In the genomic region with DNA sequence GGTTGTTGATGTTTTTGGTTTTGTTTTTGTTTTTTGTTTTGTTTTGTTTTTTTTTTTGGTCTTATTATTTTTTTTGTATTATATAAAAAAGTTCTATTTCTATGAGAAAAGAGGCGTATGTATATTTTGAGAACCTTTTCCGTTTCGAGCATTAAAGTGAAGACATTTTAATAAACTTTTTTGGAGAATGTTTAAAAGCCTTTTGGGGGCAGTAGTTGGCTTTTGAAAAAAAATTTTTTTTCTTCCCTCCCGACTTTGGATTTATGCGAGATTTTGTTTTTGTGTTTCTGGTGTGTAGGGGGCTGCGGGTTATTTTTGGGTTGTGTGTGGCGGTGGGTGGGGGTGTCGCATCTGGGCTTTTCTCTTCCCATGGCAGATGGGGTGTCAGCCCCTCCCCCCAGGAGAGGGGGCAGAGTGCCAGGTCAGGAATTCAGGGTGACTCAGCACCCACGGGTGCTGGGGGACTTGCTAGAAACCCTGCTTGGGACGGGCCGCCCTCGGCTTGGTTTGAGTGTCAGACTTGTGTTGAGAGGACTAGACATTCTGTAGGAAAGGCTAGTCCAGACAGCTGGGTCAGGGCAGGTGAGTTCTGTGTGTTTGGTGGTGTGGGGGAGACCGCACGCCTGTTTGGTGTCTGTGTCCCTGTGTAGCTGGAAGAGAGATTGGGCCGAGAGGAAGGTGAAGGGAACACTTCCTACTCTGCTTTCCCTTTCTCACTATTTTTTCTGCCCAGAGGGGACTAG, we compare ENCODE assay signal across 8 mouse cellular contexts. TPM values are rescaled to one million over a fixed set of nuclear protein-coding genes. Genes with fewer than 3 reads are reported as not detected.
DNase-seq lines count a peak whose midpoint lies in the region; ATAC-seq lines count a peak whose summit lies in the region.

No protein-coding gene starts in this region.

- H3K4me1 ChIP-seq in forebrain, embryonic 14.5 days (ENCODE audit: control insufficient read depth, insufficient read depth, low read length) = peaks cover 8% of the 10 kb centered on the region
- peaks cover 21% of the 10 kb centered on the region for H3K4me1 ChIP-seq in hindbrain, embryonic 13.5 days (replicated peaks)
- H3K4me1 ChIP-seq in limb, embryonic 12.5 days (replicated peaks) = peaks cover 11% of the 10 kb centered on the region; the same call in 1 of the 2 replicates
- H3K4me1 ChIP-seq in midbrain, embryonic 16.5 days (ENCODE audit: control insufficient read depth, insufficient read depth, low read length) = peaks cover 11% of the 10 kb centered on the region

- peak; percentile 26 to 41 for DNase-seq in cerebellum, adult 18-20 months
- DNase-seq in NIH3T3 (ENCODE audit: low read depth) = peak; percentile 87
- DNase-seq in forebrain, embryonic 14.5 days (ENCODE audit: low spot score) = no peak
- DNase-seq in T-cell, adult 2 months (ENCODE audit: low spot score) = no peak

- peak overlapping the region; percentile 93 for H3K4me2 ChIP-seq in forebrain, embryonic 14.5 days (ENCODE audit: low read length)
- H3K4me2 ChIP-seq in hindbrain, embryonic 13.5 days = peak overlapping the region; percentile 84
- H3K4me2 ChIP-seq in limb, embryonic 12.5 days = peak overlapping the region; percentile 90
- peak overlapping the region; percentile 87 for H3K4me2 ChIP-seq in midbrain, embryonic 16.5 days (ENCODE audit: low read length)

- H3K27ac ChIP-seq in forebrain, embryonic 14.5 days (ENCODE audit: low read depth, low read length) = no peak overlapping the region
- no peak overlapping the region for H3K27ac ChIP-seq in hindbrain, embryonic 13.5 days
- H3K27ac ChIP-seq in limb, embryonic 12.5 days = no peak overlapping the region
- no peak overlapping the region for H3K27ac ChIP-seq in midbrain, embryonic 16.5 days (ENCODE audit: low read length)

- ATAC-seq in cerebellum, adult (ENCODE audit: insufficient number of reproducible peaks, low FRiP score, low TSS enrichment) = no peak
- ATAC-seq in forebrain, embryonic 14.5 days = no peak
- ATAC-seq in hindbrain, embryonic 13.5 days (ENCODE audit: low FRiP score) = no peak
- no peak for ATAC-seq in limb, embryonic 12.5 days (ENCODE audit: insufficient number of reproducible peaks, insufficient read depth, low FRiP score, low TSS enrichment, low read depth)
- ATAC-seq in midbrain, embryonic 16.5 days = no peak

- WGBS in forebrain, embryonic 14.5 days = 68% methylated on average over 15 of the region's 15 CpGs
- WGBS in hindbrain, embryonic 13.5 days = 61% methylated on average over 15 of the region's 15 CpGs
- WGBS in limb, embryonic 12.5 days = 59% methylated on average over 15 of the region's 15 CpGs
- WGBS in midbrain, embryonic 16.5 days = 62% methylated on average over 15 of the region's 15 CpGs

- H3K9ac ChIP-seq in forebrain, embryonic 14.5 days (ENCODE audit: low read length) = no peak overlapping the region
- no peak overlapping the region; the same call in 1 of the 2 replicates for H3K9ac ChIP-seq in hindbrain, embryonic 13.5 days
- H3K9ac ChIP-seq in limb, embryonic 12.5 days (replicated peaks) = peak overlapping the region; percentile 67; the same call in 1 of the 2 replicates
- no peak overlapping the region for H3K9ac ChIP-seq in midbrain, embryonic 16.5 days (ENCODE audit: low read depth, low read length)

- H3K27me3 ChIP-seq in forebrain, embryonic 14.5 days (replicated peaks; ENCODE audit: control insufficient read depth, insufficient read depth, low read length) = peaks cover 29% of the 10 kb centered on the region
- peaks cover 80% of the 10 kb centered on the region for H3K27me3 ChIP-seq in hindbrain, embryonic 13.5 days
- peaks cover 73% of the 10 kb centered on the region for H3K27me3 ChIP-seq in limb, embryonic 12.5 days
- H3K27me3 ChIP-seq in midbrain, embryonic 16.5 days (ENCODE audit: control insufficient read depth, insufficient read depth, low read depth, low read length) = peaks cover 44% of the 10 kb centered on the region

- peak overlapping the region; percentile 60; the same call in 1 of the 2 replicates for H3K4me3 ChIP-seq in forebrain, embryonic 14.5 days (ENCODE audit: low read depth, low read length)
- H3K4me3 ChIP-seq in hindbrain, embryonic 13.5 days = peak overlapping the region; percentile 62
- peak overlapping the region; percentile 69 for H3K4me3 ChIP-seq in limb, embryonic 12.5 days (replicated peaks)
- peak overlapping the region; percentile 64 for H3K4me3 ChIP-seq in midbrain, embryonic 16.5 days (ENCODE audit: low read depth, low read length)

- no peaks in the 10 kb centered on the region for H3K9me3 ChIP-seq in forebrain, embryonic 14.5 days (replicated peaks; ENCODE audit: control insufficient read depth, low read length)
- 0 out of 2 replicates have a peak, but pooled peaks cover 6% of the 10 kb centered on the region for H3K9me3 ChIP-seq in hindbrain, embryonic 13.5 days
- peaks cover 3% of the 10 kb centered on the region; the same call in 1 of the 2 replicates for H3K9me3 ChIP-seq in limb, embryonic 12.5 days
- no peaks in the 10 kb centered on the region for H3K9me3 ChIP-seq in midbrain, embryonic 16.5 days (replicated peaks; ENCODE audit: control insufficient read depth, low read length, poor library complexity, severe bottlenecking)

- H3K36me3 ChIP-seq in forebrain, embryonic 14.5 days (ENCODE audit: control insufficient read depth, insufficient read depth, low read length) = no peaks in the 10 kb centered on the region
- no peaks in the 10 kb centered on the region for H3K36me3 ChIP-seq in hindbrain, embryonic 13.5 days
- no peaks in the 10 kb centered on the region for H3K36me3 ChIP-seq in limb, embryonic 12.5 days
- H3K36me3 ChIP-seq in midbrain, embryonic 16.5 days (ENCODE audit: control insufficient read depth, insufficient read depth, low read length) = no peaks in the 10 kb centered on the region

RNA-seq across cellular contexts. Expression of a gene that starts 0.8 kb away (rescaled TPM):
- 21.3 and 24.8 TPM in 2 replicates for polyA plus RNA-seq in forebrain, embryonic 14.5 days (2014; fragmentation: Nextera tagmentation; extraction: Ambion mirVana)
- polyA plus RNA-seq in hindbrain, embryonic 13.5 days (2015; fragmentation: Nextera tagmentation; extraction: Ambion mirVana) = 30.8 and 33.5 TPM in 2 replicates
- polyA plus RNA-seq in limb, embryonic 12.5 days (2016; fragmentation: Nextera tagmentation; extraction: Ambion mirVana) = 39.3 and 40.8 TPM in 2 replicates
- 29.7 and 30.3 TPM in 2 replicates for polyA plus RNA-seq in midbrain, embryonic 16.5 days (2015; fragmentation: Nextera tagmentation; extraction: Ambion mirVana)

RNA-seq across cellular contexts. Expression of a gene that starts 1.7 kb away (rescaled TPM):
- 0.11 and 0.38 TPM in 2 replicates for polyA plus RNA-seq in forebrain, embryonic 14.5 days (2014; fragmentation: Nextera tagmentation; extraction: Ambion mirVana)
- polyA plus RNA-seq in hindbrain, embryonic 13.5 days (2015; fragmentation: Nextera tagmentation; extraction: Ambion mirVana) = 0.60 and 0.88 TPM in 2 replicates
- polyA plus RNA-seq in limb, embryonic 12.5 days (2016; fragmentation: Nextera tagmentation; extraction: Ambion mirVana) = 3.7 and 4.0 TPM in 2 replicates
- polyA plus RNA-seq in midbrain, embryonic 16.5 days (2015; fragmentation: Nextera tagmentation; extraction: Ambion mirVana) = 0.37 and 0.60 TPM in 2 replicates

RNA-seq across cellular contexts. Expression of a gene that starts 29.1 kb away (rescaled TPM):
- 5.4 and 6.8 TPM in 2 replicates for polyA plus RNA-seq in forebrain, embryonic 14.5 days (2014; fragmentation: Nextera tagmentation; extraction: Ambion mirVana)
- polyA plus RNA-seq in hindbrain, embryonic 13.5 days (2015; fragmentation: Nextera tagmentation; extraction: Ambion mirVana) = 10.0 and 11.0 TPM in 2 replicates
- polyA plus RNA-seq in limb, embryonic 12.5 days (2016; fragmentation: Nextera tagmentation; extraction: Ambion mirVana) = 7.5 and 11.9 TPM in 2 replicates
- 7.7 and 9.2 TPM in 2 replicates for polyA plus RNA-seq in midbrain, embryonic 16.5 days (2015; fragmentation: Nextera tagmentation; extraction: Ambion mirVana)

RNA-seq across cellular contexts. Expression of a gene that starts 58.5 kb away (rescaled TPM):
- polyA plus RNA-seq in forebrain, embryonic 14.5 days (2014; fragmentation: Nextera tagmentation; extraction: Ambion mirVana) = 238 and 265 TPM in 2 replicates
- 310 and 311 TPM in 2 replicates for polyA plus RNA-seq in hindbrain, embryonic 13.5 days (2015; fragmentation: Nextera tagmentation; extraction: Ambion mirVana)
- 264 and 267 TPM in 2 replicates for polyA plus RNA-seq in limb, embryonic 12.5 days (2016; fragmentation: Nextera tagmentation; extraction: Ambion mirVana)
- polyA plus RNA-seq in midbrain, embryonic 16.5 days (2015; fragmentation: Nextera tagmentation; extraction: Ambion mirVana) = 321 and 344 TPM in 2 replicates

Comparison
In these comparisons a context has a peak if more than half of its experiments do, and no peak if none do; other contexts are left out.
1. DNase-seq: peak in cerebellum, adult 18-20 months (2 of 2) and NIH3T3 (single experiment); none in forebrain, embryonic 14.5 days (single experiment) and T-cell, adult 2 months (single experiment).
2. Peak in every context shown above with its lines, with median percentiles within 50 percentile points of each other: H3K4me2 ChIP-seq and H3K4me3 ChIP-seq.